Mouse (Mus musculus): ENCODE measurements at regions not wholly inside any gene's neighbourhood (a gene's known extent, or its start where the extent isn't known, plus 50 kb on each side); places are given as distances from the start of the nearest gene placed in this dataset.
"Not testable (repeated sequence)": the region's sequence is repeated elsewhere in the genome, so short reads cannot be mapped to it uniquely, and the experiment has no call there.

- H3K36me3 ChIP-seq (ENCODE audit: control insufficient read depth, insufficient read depth, low read length): no peaks in the 10 kb centered on the region
- no peak overlapping the region for H3K27ac ChIP-seq (ENCODE audit: low read depth, low read length)
- no peak for ATAC-seq (ENCODE audit: insufficient read depth, low FRiP score, low TSS enrichment)
- no peak overlapping the region for H3K9ac ChIP-seq (ENCODE audit: low read length)
- H3K4me1 ChIP-seq (ENCODE audit: control insufficient read depth, insufficient read depth, low read length): no peaks in the 10 kb centered on the region
- no peaks in the 10 kb centered on the region for H3K27me3 ChIP-seq (ENCODE audit: control insufficient read depth, insufficient read depth, low read length)
- no peak overlapping the region for H3K4me3 ChIP-seq (ENCODE audit: low read depth, low read length)
- DNase-seq (ENCODE audit: low spot score): no peak
- H3K4me2 ChIP-seq (ENCODE audit: low read depth): no peak overlapping the region
- WGBS: 56% methylated on average over 3 of the region's 3 CpGs
- no peaks in the 10 kb centered on the region for H3K9me3 ChIP-seq (ENCODE audit: control insufficient read depth, low read length)
These were observed 358.8 kb downstream of the Fut8 start for GRCm38 (mm10) chr12:77596676-77597075.

GRCm38 (mm10) chr12:77597627-77598333 lies 359.9 kb downstream of the Fut8 start:
- Histone ChIP-seq H3K27me3 (ENCODE audit: control insufficient read depth, insufficient read depth, low read length) (no peaks in the 10 kb centered on the region), H3K36me3 (ENCODE audit: control insufficient read depth, insufficient read depth, low read length) (no peaks in the 10 kb centered on the region), H3K9ac (ENCODE audit: low read length) (no peak overlapping the region), H3K4me3 (ENCODE audit: low read depth, low read length) (no peak overlapping the region), H3K4me1 (ENCODE audit: control insufficient read depth, insufficient read depth, low read length) (no peaks in the 10 kb centered on the region), H3K27ac (ENCODE audit: low read depth, low read length) (no peak overlapping the region), H3K4me2 (ENCODE audit: low read depth) (no peak overlapping the region), H3K9me3 (ENCODE audit: control insufficient read depth, low read length) (no peaks in the 10 kb centered on the region)
- 65% methylated on average over 3 of the region's 3 CpGs for WGBS
- DNase-seq (ENCODE audit: low spot score): no peak
- ATAC-seq (ENCODE audit: insufficient read depth, low FRiP score, low TSS enrichment): no peak

GRCm38 (mm10) chr12:77598334-77598715 lies 360.4 kb downstream of the Fut8 start:
- no peak overlapping the region for H3K4me2 ChIP-seq (ENCODE audit: low read depth)
- no peaks in the 10 kb centered on the region for H3K36me3 ChIP-seq (ENCODE audit: control insufficient read depth, insufficient read depth, low read length)
- ATAC-seq (ENCODE audit: insufficient read depth, low FRiP score, low TSS enrichment) (no peak), DNase-seq (ENCODE audit: low spot score) (no peak)
- H3K27me3 ChIP-seq (ENCODE audit: control insufficient read depth, insufficient read depth, low read length): no peaks in the 10 kb centered on the region
- no peak overlapping the region for H3K4me3 ChIP-seq (ENCODE audit: low read depth, low read length)
- 68% methylated on average over 7 of the region's 7 CpGs for WGBS
- no peaks in the 10 kb centered on the region for H3K9me3 ChIP-seq (ENCODE audit: control insufficient read depth, low read length)
- H3K9ac ChIP-seq (ENCODE audit: low read length): no peak overlapping the region
- no peaks in the 10 kb centered on the region for H3K4me1 ChIP-seq (ENCODE audit: control insufficient read depth, insufficient read depth, low read length)
- no peak overlapping the region for H3K27ac ChIP-seq (ENCODE audit: low read depth, low read length)

GRCm38 (mm10) chr12:77599391-77599790 lies 361.5 kb downstream of the Fut8 start:
- Histone ChIP-seq H3K9me3 (ENCODE audit: control insufficient read depth, low read length) (no peaks in the 10 kb centered on the region), H3K27me3 (ENCODE audit: control insufficient read depth, insufficient read depth, low read length) (no peaks in the 10 kb centered on the region), H3K27ac (ENCODE audit: low read depth, low read length) (no peak overlapping the region), H3K9ac (ENCODE audit: low read length) (no peak overlapping the region), H3K4me3 (ENCODE audit: low read depth, low read length) (no peak overlapping the region), H3K4me2 (ENCODE audit: low read depth) (no peak overlapping the region), H3K4me1 (ENCODE audit: control insufficient read depth, insufficient read depth, low read length) (no peaks in the 10 kb centered on the region), H3K36me3 (ENCODE audit: control insufficient read depth, insufficient read depth, low read length) (no peaks in the 10 kb centered on the region)
- DNase-seq (ENCODE audit: low spot score) (no peak), ATAC-seq (ENCODE audit: insufficient read depth, low FRiP score, low TSS enrichment) (no peak)
- WGBS: 73% methylated on average over 2 of the region's 2 CpGs

GRCm38 (mm10) chr12:77603832-77604501 lies 366.0 kb downstream of the Fut8 start:
- DNase-seq (ENCODE audit: low spot score) (no peak), ATAC-seq (ENCODE audit: insufficient read depth, low FRiP score, low TSS enrichment) (no peak)
- no peaks in the 10 kb centered on the region for H3K4me1 ChIP-seq (ENCODE audit: control insufficient read depth, insufficient read depth, low read length)
- 90% methylated on average over 12 of the region's 12 CpGs for WGBS
- H3K27ac ChIP-seq (ENCODE audit: low read depth, low read length): no peak overlapping the region
- H3K9ac ChIP-seq (ENCODE audit: low read length): no peak overlapping the region
- no peaks in the 10 kb centered on the region for H3K9me3 ChIP-seq (ENCODE audit: control insufficient read depth, low read length)
- no peak overlapping the region for H3K4me2 ChIP-seq (ENCODE audit: low read depth)
- H3K27me3 ChIP-seq (ENCODE audit: control insufficient read depth, insufficient read depth, low read length): no peaks in the 10 kb centered on the region
- H3K36me3 ChIP-seq (ENCODE audit: control insufficient read depth, insufficient read depth, low read length): no peaks in the 10 kb centered on the region
- H3K4me3 ChIP-seq (ENCODE audit: low read depth, low read length): no peak overlapping the region

- ATAC-seq (ENCODE audit: insufficient read depth, low FRiP score, low TSS enrichment) (no peak), DNase-seq (ENCODE audit: low spot score) (no peak)
- Histone ChIP-seq H3K27ac (ENCODE audit: low read depth, low read length) (no peak overlapping the region), H3K4me2 (ENCODE audit: low read depth) (no peak overlapping the region), H3K36me3 (ENCODE audit: control insufficient read depth, insufficient read depth, low read length) (no peaks in the 10 kb centered on the region), H3K27me3 (ENCODE audit: control insufficient read depth, insufficient read depth, low read length) (no peaks in the 10 kb centered on the region), H3K4me3 (ENCODE audit: low read depth, low read length) (no peak overlapping the region), H3K4me1 (ENCODE audit: control insufficient read depth, insufficient read depth, low read length) (no peaks in the 10 kb centered on the region), H3K9ac (ENCODE audit: low read length) (no peak overlapping the region), H3K9me3 (ENCODE audit: control insufficient read depth, low read length) (no peaks in the 10 kb centered on the region)
- WGBS: 96% methylated on average over 3 of the region's 3 CpGs
These were observed 379.6 kb downstream of the Fut8 start for GRCm38 (mm10) chr12:77617552-77617951.

DNA sequence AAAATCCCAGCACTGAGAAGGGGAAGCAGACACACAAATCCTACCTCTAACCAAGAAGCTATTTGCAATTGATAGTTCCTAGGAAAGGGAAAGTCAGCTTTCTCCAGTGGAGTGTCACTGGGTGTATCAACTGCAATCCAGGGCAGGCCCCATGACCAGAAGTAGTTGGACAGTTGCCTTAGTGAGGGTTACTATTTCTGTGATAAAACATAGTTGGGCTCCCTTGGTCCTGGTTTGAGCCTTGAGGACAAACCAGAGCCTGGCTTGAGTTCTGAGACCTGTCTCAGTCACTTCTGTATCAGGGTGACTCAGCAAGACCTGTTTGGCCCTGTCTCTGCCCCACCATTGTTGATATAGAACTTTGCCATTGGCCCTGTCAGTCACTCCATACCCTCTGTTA lies 384.3 kb downstream of the Fut8 start:
- no peak overlapping the region for H3K4me3 ChIP-seq (ENCODE audit: low read depth, low read length)
- no peaks in the 10 kb centered on the region for H3K9me3 ChIP-seq (ENCODE audit: control insufficient read depth, low read length)
- DNase-seq (ENCODE audit: low spot score): no peak
- no peaks in the 10 kb centered on the region for H3K27me3 ChIP-seq (ENCODE audit: control insufficient read depth, insufficient read depth, low read length)
- H3K9ac ChIP-seq (ENCODE audit: low read length): no peak overlapping the region
- no peak overlapping the region for H3K4me2 ChIP-seq (ENCODE audit: low read depth)
- ATAC-seq (ENCODE audit: insufficient read depth, low FRiP score, low TSS enrichment): no peak
- no peaks in the 10 kb centered on the region for H3K4me1 ChIP-seq (ENCODE audit: control insufficient read depth, insufficient read depth, low read length)
- H3K27ac ChIP-seq (ENCODE audit: low read depth, low read length): no peak overlapping the region
- no peaks in the 10 kb centered on the region for H3K36me3 ChIP-seq (ENCODE audit: control insufficient read depth, insufficient read depth, low read length)

GRCm38 (mm10) chr12:77624323-77624722 lies 386.4 kb downstream of the Fut8 start:
- H3K9ac ChIP-seq (ENCODE audit: low read length); H3K27ac ChIP-seq (ENCODE audit: low read depth, low read length); H3K4me2 ChIP-seq (ENCODE audit: low read depth); H3K9me3 ChIP-seq (ENCODE audit: control insufficient read depth, low read length); ATAC-seq (ENCODE audit: insufficient read depth, low FRiP score, low TSS enrichment); H3K27me3 ChIP-seq (ENCODE audit: control insufficient read depth, insufficient read depth, low read length); H3K36me3 ChIP-seq (ENCODE audit: control insufficient read depth, insufficient read depth, low read length); H3K4me3 ChIP-seq (ENCODE audit: low read depth, low read length); DNase-seq (ENCODE audit: low spot score); H3K4me1 ChIP-seq (ENCODE audit: control insufficient read depth, insufficient read depth, low read length): not testable (repeated sequence)
- 93% methylated on average over 14 of the region's 14 CpGs for WGBS

GRCm38 (mm10) chr12:77628358-77628850 lies 390.5 kb downstream of the Fut8 start:
- no peak overlapping the region for H3K4me2 ChIP-seq (ENCODE audit: low read depth)
- H3K27ac ChIP-seq (ENCODE audit: low read depth, low read length): no peak overlapping the region
- no peak for ATAC-seq (ENCODE audit: insufficient read depth, low FRiP score, low TSS enrichment)
- no peak for DNase-seq (ENCODE audit: low spot score)
- H3K27me3 ChIP-seq (ENCODE audit: control insufficient read depth, insufficient read depth, low read length): no peaks in the 10 kb centered on the region
- no peaks in the 10 kb centered on the region for H3K4me1 ChIP-seq (ENCODE audit: control insufficient read depth, insufficient read depth, low read length)
- no peaks in the 10 kb centered on the region for H3K36me3 ChIP-seq (ENCODE audit: control insufficient read depth, insufficient read depth, low read length)
- no peak overlapping the region for H3K4me3 ChIP-seq (ENCODE audit: low read depth, low read length)
- no peaks in the 10 kb centered on the region for H3K9me3 ChIP-seq (ENCODE audit: control insufficient read depth, low read length)
- no peak overlapping the region for H3K9ac ChIP-seq (ENCODE audit: low read length)

All from neural tube, embryonic 11.5 days (tissue).